Mouse (Mus musculus) liver, embryonic 12.5 days (tissue): ENCODE measurements at regions not wholly inside any gene's neighbourhood (a gene's known extent, or its start where the extent isn't known, plus 50 kb on each side); places are given as distances from the start of the nearest gene placed in this dataset.

ENCODE experiments used
- ATAC-seq: fragments of 200-750 bp; cut with Nextera tagmentation; 2 replicates; pipeline ENCODE4 v1.8.0; 2017; ENCODE audit warnings: moderate number of reproducible peaks, mild to moderate bottlenecking, moderate library complexity
- H3K27ac ChIP-seq: fragments of 300-500 bp; sonication (generic); 2 replicates; pipeline ENCODE4 v1.5.1; 2016; ENCODE audit warnings: mild to moderate bottlenecking
- H3K27me3 ChIP-seq: fragments of 300-500 bp; sonication (generic); replicated peaks from 2 replicates; pipeline ENCODE4 v1.6.1; 2016; ENCODE audit warnings: mild to moderate bottlenecking, moderate library complexity
- H3K36me3 ChIP-seq: fragments of 300-500 bp; sonication (generic); 2 replicates; pipeline ENCODE4 v1.6.1; 2016; ENCODE audit warnings: mild to moderate bottlenecking, moderate library complexity
- H3K4me1 ChIP-seq: fragments of 300-500 bp; sonication (generic); 2 replicates; pipeline ENCODE4 v1.6.1; 2016
- H3K4me2 ChIP-seq: fragments of 300-500 bp; sonication (generic); 2 replicates; pipeline ENCODE4 v1.6.1; 2016; ENCODE audit warnings: mild to moderate bottlenecking, moderate library complexity
- H3K4me3 ChIP-seq: fragments of 300-500 bp; sonication (generic); 2 replicates; pipeline ENCODE4 v1.5.1; 2016; ENCODE audit warnings: mild to moderate bottlenecking, moderate library complexity
- H3K9ac ChIP-seq: fragments of 300-500 bp; sonication (generic); 2 replicates; pipeline ENCODE4 v1.6.1; 2016; ENCODE audit warnings: mild to moderate bottlenecking, moderate library complexity
- H3K9me3 ChIP-seq: fragments of 300-500 bp; sonication (generic); replicated peaks from 2 replicates; pipeline ENCODE4 v1.6.1; 2016; ENCODE audit warnings: mild to moderate bottlenecking, moderate library complexity
- WGBS: fragments of 180-500 bp; shearing (Covaris S2); methylation state at CpG from one replicate; pipeline ENCODE4 v1.1.7; 2016; ENCODE audit not compliant: insufficient replicate concordance; 5-methylcytosine and 5-hydroxymethylcytosine counted together

- Histone ChIP-seq H3K27ac (no peak overlapping the region), H3K27me3 (peaks cover 42% of the 10 kb centered on the region), H3K4me3 (no peak overlapping the region), H3K4me2 (no peak overlapping the region), H3K36me3 (no peaks in the 10 kb centered on the region), H3K4me1 (no peaks in the 10 kb centered on the region), H3K9me3 (no peaks in the 10 kb centered on the region), H3K9ac (no peak overlapping the region)
- 56% methylated on average over 8 of the region's 8 CpGs for WGBS
- no peak for ATAC-seq
Measured at GRCm38 (mm10) chr19:60148313-60148965, 78.1 kb downstream of the Fam204a start.

DNA sequence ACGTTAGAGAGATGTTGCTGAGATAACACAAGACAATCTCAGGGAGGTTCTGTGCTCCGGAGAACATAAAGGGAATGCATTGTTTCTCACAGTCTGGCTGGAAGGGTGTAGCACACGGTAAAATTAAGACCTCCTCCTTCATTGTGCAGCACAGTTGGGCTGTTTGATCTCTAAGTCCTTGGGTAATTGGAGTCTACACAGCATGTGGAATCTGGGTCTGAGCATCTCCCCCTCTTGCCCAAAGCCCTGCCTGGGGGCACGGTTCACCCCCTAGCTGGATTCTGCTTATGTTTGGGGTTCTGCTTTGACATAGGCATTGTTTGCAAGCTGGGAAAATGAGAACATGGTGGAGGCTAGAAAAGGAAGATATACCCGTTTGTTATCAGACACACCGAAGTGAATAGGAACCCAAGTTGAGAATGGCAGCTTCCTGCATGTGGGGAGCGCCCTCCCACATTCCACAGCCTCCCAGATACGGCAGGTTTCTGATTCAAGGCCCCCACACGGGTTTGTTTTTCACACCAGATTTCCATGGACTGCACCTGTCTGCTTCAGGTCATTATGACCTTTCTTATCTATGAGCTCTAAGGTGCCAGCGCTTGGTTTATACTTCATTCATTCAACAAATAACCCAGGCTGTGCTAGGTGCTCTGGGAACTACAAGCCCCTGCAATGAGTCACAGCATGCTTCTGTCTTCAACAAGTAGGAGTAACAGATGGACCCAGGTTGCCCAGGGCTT is 79.9 kb downstream of the Fam204a start:
- Histone ChIP-seq H3K4me2 (no peak overlapping the region), H3K4me1 (no peaks in the 10 kb centered on the region), H3K9me3 (no peaks in the 10 kb centered on the region), H3K27me3 (peaks cover 51% of the 10 kb centered on the region), H3K27ac (no peak overlapping the region), H3K9ac (no peak overlapping the region), H3K4me3 (no peak overlapping the region), H3K36me3 (no peaks in the 10 kb centered on the region)
- WGBS: 39% methylated on average over 10 of the region's 10 CpGs
- ATAC-seq: no peak

- WGBS: 76% methylated on average over 5 of the region's 5 CpGs
- Histone ChIP-seq H3K9me3 (no peaks in the 10 kb centered on the region), H3K4me1 (no peaks in the 10 kb centered on the region), H3K27me3 (peaks cover 54% of the 10 kb centered on the region), H3K4me2 (no peak overlapping the region), H3K9ac (no peak overlapping the region), H3K36me3 (no peaks in the 10 kb centered on the region), H3K27ac (no peak overlapping the region), H3K4me3 (no peak overlapping the region)
- ATAC-seq: no peak
Measured at GRCm38 (mm10) chr19:60145242-60145641, 81.3 kb downstream of the Fam204a start.

- Histone ChIP-seq H3K27ac (no peak overlapping the region), H3K36me3 (no peaks in the 10 kb centered on the region), H3K27me3 (peaks cover 52% of the 10 kb centered on the region), H3K4me1 (no peaks in the 10 kb centered on the region), H3K4me2 (peak overlapping the region; percentile 55), H3K9ac (peak overlapping the region; percentile 57; the same call in 1 of the 2 replicates), H3K4me3 (peak overlapping the region; percentile 21; the same call in 1 of the 2 replicates), H3K9me3 (no peaks in the 10 kb centered on the region)
- peak; percentile 61; the same call in 1 of the 2 replicates for ATAC-seq
- 7% methylated on average over 20 of the region's 20 CpGs for WGBS
Measured at GRCm38 (mm10) chr19:60144336-60144989, 82.0 kb downstream of the Fam204a start.

DNA sequence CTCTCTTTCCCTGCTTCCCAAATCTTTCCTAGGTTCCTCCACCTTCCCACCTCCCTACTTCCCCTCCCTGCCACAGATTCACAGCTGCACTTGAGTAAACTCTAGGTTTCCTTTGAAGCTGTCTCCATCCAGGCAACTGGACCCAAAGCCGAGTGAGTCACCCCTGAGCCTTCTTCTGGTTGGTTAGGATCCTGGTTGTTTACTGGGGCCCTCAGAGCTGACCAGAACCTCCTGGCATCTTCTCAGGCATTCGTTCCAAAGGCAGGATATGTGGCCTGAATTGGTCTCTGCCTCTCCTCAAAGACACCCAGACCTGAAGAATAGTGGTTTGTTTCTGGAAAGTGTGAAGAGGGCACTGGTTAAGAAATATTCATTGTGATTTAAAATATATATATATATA is 87.6 kb downstream of the Fam204a start:
- H3K36me3 ChIP-seq: no peaks in the 10 kb centered on the region
- H3K4me2 ChIP-seq: no peak overlapping the region
- H3K27me3 ChIP-seq: peaks cover 19% of the 10 kb centered on the region
- H3K9me3 ChIP-seq: no peaks in the 10 kb centered on the region
- H3K4me3 ChIP-seq: no peak overlapping the region
- H3K4me1 ChIP-seq: peaks cover 11% of the 10 kb centered on the region
- no peak for ATAC-seq
- no peak overlapping the region for H3K9ac ChIP-seq
- WGBS: 29% methylated on average over 2 of the region's 2 CpGs
- no peak overlapping the region for H3K27ac ChIP-seq

GRCm38 (mm10) chr19:60136491-60136890 is 90.0 kb downstream of the Fam204a start:
- ATAC-seq: no peak

GRCm38 (mm10) chr19:60134447-60135328 is 91.8 kb downstream of the Fam204a start:
- peak overlapping the region; percentile 43 for H3K4me2 ChIP-seq
- peaks cover 18% of the 10 kb centered on the region for H3K4me1 ChIP-seq
- peak; percentile 93 for ATAC-seq
- no peaks in the 10 kb centered on the region for H3K9me3 ChIP-seq
- WGBS: 45% methylated on average over 4 of the region's 4 CpGs
- H3K27me3 ChIP-seq: peaks cover 6% of the 10 kb centered on the region; the same call in 1 of the 2 replicates
- no peak overlapping the region for H3K9ac ChIP-seq
- no peak overlapping the region for H3K4me3 ChIP-seq
- H3K36me3 ChIP-seq: no peaks in the 10 kb centered on the region
- 0 out of 2 replicates have a peak overlapping the region, but pooled peaks have one; percentile 32 for H3K27ac ChIP-seq

More at GRCm38 (mm10) chr19:60136491-60136890, 90.0 kb downstream of the Fam204a start:
- WGBS: 59% methylated on average over 1 of the region's 1 CpGs
- Histone ChIP-seq H3K36me3 (no peaks in the 10 kb centered on the region), H3K4me2 (no peak overlapping the region), H3K9ac (no peak overlapping the region), H3K9me3 (no peaks in the 10 kb centered on the region), H3K4me3 (no peak overlapping the region), H3K4me1 (peaks cover 12% of the 10 kb centered on the region), H3K27me3 (peaks cover 9% of the 10 kb centered on the region), H3K27ac (no peak overlapping the region)

- 49% methylated on average over 2 of the region's 2 CpGs for WGBS
- H3K4me1 ChIP-seq: peaks cover 15% of the 10 kb centered on the region
Measured at GRCm38 (mm10) chr19:60129635-60130034, 96.9 kb downstream of the Fam204a start.

DNA sequence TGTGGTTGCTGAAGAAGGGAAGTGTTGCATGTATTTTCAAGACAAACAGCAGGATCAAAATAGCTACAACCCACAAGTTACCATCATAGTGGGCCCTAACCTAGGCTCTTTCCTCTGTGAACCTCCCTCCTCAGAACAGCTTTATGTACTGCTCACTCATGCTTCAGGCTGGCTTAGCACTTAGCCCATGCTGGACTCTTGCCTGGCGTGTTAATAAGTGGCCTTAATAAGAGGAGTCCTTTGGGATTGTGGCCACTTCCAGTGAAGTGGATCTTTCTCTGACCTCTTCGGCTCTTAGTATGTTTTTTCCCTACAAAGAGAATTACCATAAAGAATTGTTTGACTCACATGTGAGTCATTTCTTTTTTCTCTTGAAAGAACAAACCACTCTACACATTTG is 101.9 kb downstream of the Fam204a start:
- Histone ChIP-seq H3K9ac (no peak overlapping the region), H3K27me3 (no peaks in the 10 kb centered on the region), H3K4me1 (no peaks in the 10 kb centered on the region), H3K9me3 (no peaks in the 10 kb centered on the region), H3K4me2 (no peak overlapping the region), H3K36me3 (no peaks in the 10 kb centered on the region), H3K4me3 (no peak overlapping the region), H3K27ac (no peak overlapping the region)
- 55% methylated on average over 2 of the region's 2 CpGs for WGBS
- ATAC-seq: no peak

More at GRCm38 (mm10) chr19:60129635-60130034, 96.9 kb downstream of the Fam204a start:
- ATAC-seq: peak; percentile 71
- no peaks in the 10 kb centered on the region for H3K27me3 ChIP-seq
- no peak overlapping the region for H3K4me2 ChIP-seq
- H3K9ac ChIP-seq: no peak overlapping the region
- no peak overlapping the region for H3K27ac ChIP-seq
- H3K4me3 ChIP-seq: no peak overlapping the region
- no peaks in the 10 kb centered on the region for H3K36me3 ChIP-seq
- no peaks in the 10 kb centered on the region for H3K9me3 ChIP-seq

GRCm38 (mm10) chr19:60120917-60121316 is 105.6 kb downstream of the Fam204a start:
- Histone ChIP-seq H3K9ac (no peak overlapping the region), H3K4me3 (no peak overlapping the region), H3K36me3 (no peaks in the 10 kb centered on the region), H3K4me2 (no peak overlapping the region), H3K27ac (no peak overlapping the region), H3K27me3 (no peaks in the 10 kb centered on the region), H3K4me1 (no peaks in the 10 kb centered on the region), H3K9me3 (no peaks in the 10 kb centered on the region)
- WGBS: 55% methylated on average over 5 of the region's 5 CpGs
- ATAC-seq: no peak

DNA sequence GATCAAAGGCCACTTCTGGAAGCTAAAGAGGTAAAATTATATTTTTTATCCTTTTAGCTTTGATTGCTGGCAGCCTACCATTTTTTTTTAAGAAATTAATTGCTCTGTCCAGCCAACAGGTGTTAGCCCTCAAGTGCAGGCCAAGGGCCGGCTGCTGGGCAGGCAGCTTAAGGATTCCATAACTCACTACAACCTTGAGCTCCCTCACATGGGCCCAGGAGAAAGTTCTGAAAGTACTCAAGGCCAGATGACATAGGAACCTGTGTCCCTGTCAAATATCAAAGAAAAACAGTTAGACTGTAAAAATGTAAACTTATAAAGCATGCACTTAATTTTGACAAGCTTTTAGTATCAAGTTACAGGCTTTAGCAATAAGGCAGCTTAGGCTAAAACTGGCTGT is 107.5 kb downstream of the Fam204a start:
- Histone ChIP-seq H3K36me3 (no peaks in the 10 kb centered on the region), H3K27ac (no peak overlapping the region), H3K27me3 (no peaks in the 10 kb centered on the region), H3K4me2 (no peak overlapping the region), H3K4me3 (no peak overlapping the region), H3K4me1 (no peaks in the 10 kb centered on the region), H3K9ac (no peak overlapping the region), H3K9me3 (no peaks in the 10 kb centered on the region)
- 56% methylated on average over 1 of the region's 1 CpGs for WGBS
- no peak for ATAC-seq
